Mouse (Mus musculus) midbrain, embryonic 14.5 days (tissue): ENCODE data around the gene Dap. TPM values are rescaled to one million over a fixed set of nuclear protein-coding genes. Genes with fewer than 3 reads are reported as not detected.

Experiments
- ATAC-seq: fragments of 200-750 bp; cut with Nextera tagmentation; 2 replicates; pipeline ENCODE4 v1.8.0; 2017; ENCODE audit warnings: moderate number of reproducible peaks, moderate library complexity; ENCODE audit not compliant: low FRiP score, low TSS enrichment
- DNase-seq: peaks from one replicate; pipeline ENCODE4 v3.0.0-alpha.2; 2015
- H3K27ac ChIP-seq: fragments of 300-500 bp; sonication (generic); replicated peaks from 2 replicates; pipeline ENCODE4 v1.5.1; 2014; ENCODE audit warnings: mild to moderate bottlenecking, low read depth, low read length, moderate library complexity
- H3K27me3 ChIP-seq: fragments of 300-500 bp; sonication (generic); 2 replicates; pipeline ENCODE4 v1.6.1; 2014; ENCODE audit warnings: low read length, control low read depth, mixed read lengths; ENCODE audit not compliant: control insufficient read depth, insufficient read depth
- H3K36me3 ChIP-seq: fragments of 300-500 bp; sonication (generic); 2 replicates; pipeline ENCODE4 v1.6.1; 2014; ENCODE audit warnings: low read length, control low read depth; ENCODE audit not compliant: control insufficient read depth, insufficient read depth
- H3K4me1 ChIP-seq: fragments of 300-500 bp; sonication (generic); 2 replicates; pipeline ENCODE4 v1.6.1; 2014; ENCODE audit warnings: mild to moderate bottlenecking, antibody characterized with exemption, low read length, control low read depth; ENCODE audit not compliant: control insufficient read depth, insufficient read depth
- H3K4me2 ChIP-seq: fragments of 300-500 bp; sonication (generic); 2 replicates; pipeline ENCODE4 v1.6.1; 2014; ENCODE audit warnings: mild to moderate bottlenecking, low read length, moderate library complexity
- H3K4me3 ChIP-seq: fragments of 300-500 bp; sonication (generic); replicated peaks from 2 replicates; pipeline ENCODE4 v1.5.1; 2014; ENCODE audit warnings: low read depth, low read length
- H3K9ac ChIP-seq: fragments of 300-500 bp; sonication (generic); replicated peaks from 2 replicates; pipeline ENCODE4 v1.6.1; 2014; ENCODE audit warnings: mild to moderate bottlenecking, low read length, moderate library complexity
- H3K9me3 ChIP-seq: fragments of 300-500 bp; sonication (generic); 2 replicates; pipeline ENCODE4 v1.6.1; 2016; ENCODE audit warnings: low read length, control low read depth, mixed read lengths; ENCODE audit not compliant: control insufficient read depth
- WGBS: fragments of 180-500 bp; shearing (Covaris S2); extraction: QIAGEN DNeasy Blood & Tissue Kit; methylation state at CpG from one replicate; pipeline ENCODE4 v1.1.7; 2014; 5-methylcytosine and 5-hydroxymethylcytosine counted together
- polyA plus RNA-seq: library from polyadenylated mRNA; unstranded; fragments of >200 nt; fragmentation: Nextera tagmentation; extraction: Ambion mirVana; gene quantifications from 2 replicates; pipeline ENCODE4 v1.2.1, GENCODE M21; 2014

The Dap gene
- polyA plus RNA-seq: 21.3 and 27.4 TPM in 2 replicates

GRCm38 (mm10) chr15:31224135-31224761 lies at the start of gene Dap:
Gene Dap, plus strand, starts transcription at chr15:31224314.
- peak within 1 kb of the TSS; percentile 83 for H3K9ac ChIP-seq
- ATAC-seq: peak; percentile 99
- peak within 1 kb of the TSS; percentile 75 for H3K4me3 ChIP-seq
- peak within 1 kb of the TSS; percentile 71 for H3K27ac ChIP-seq
- H3K4me1 ChIP-seq: peaks cover 11% of the 10 kb centered on the region
- H3K9me3 ChIP-seq: no peaks in the 10 kb centered on the region
- WGBS: under 1% methylated on average over 67 of the region's 67 CpGs
- peak within 1 kb of the TSS; percentile 60 for H3K4me2 ChIP-seq
- peak; percentile 99 for DNase-seq
- H3K36me3 ChIP-seq: no peaks in the 10 kb centered on the region
- H3K27me3 ChIP-seq: no peaks in the 10 kb centered on the region

- 54% methylated on average over 8 of the region's 8 CpGs for WGBS
- no peak overlapping the region for H3K9ac ChIP-seq
- no peak overlapping the region for H3K27ac ChIP-seq
- H3K4me3 ChIP-seq: no peak overlapping the region
- H3K4me2 ChIP-seq: no peak overlapping the region
- no peaks in the 10 kb centered on the region for H3K36me3 ChIP-seq
- H3K4me1 ChIP-seq: no peaks in the 10 kb centered on the region
- H3K27me3 ChIP-seq: no peaks in the 10 kb centered on the region
- DNase-seq: peak; percentile 42
- H3K9me3 ChIP-seq: no peaks in the 10 kb centered on the region
- no peak for ATAC-seq
Measured at GRCm38 (mm10) chr15:31176566-31176965, 47.5 kb upstream of the Dap start.

GRCm38 (mm10) chr15:31184651-31185443 lies 39.3 kb upstream of the Dap start:
- Histone ChIP-seq H3K4me2 (no peak overlapping the region), H3K9ac (no peak overlapping the region), H3K27me3 (no peaks in the 10 kb centered on the region), H3K4me3 (no peak overlapping the region), H3K9me3 (no peaks in the 10 kb centered on the region), H3K36me3 (no peaks in the 10 kb centered on the region), H3K4me1 (no peaks in the 10 kb centered on the region), H3K27ac (no peak overlapping the region)
- 61% methylated on average over 12 of the region's 12 CpGs for WGBS
- DNase-seq: no peak
- ATAC-seq: no peak

GRCm38 (mm10) chr15:31185506-31185905 lies 38.6 kb upstream of the Dap start:
- Histone ChIP-seq H3K36me3 (no peaks in the 10 kb centered on the region), H3K27me3 (no peaks in the 10 kb centered on the region), H3K9me3 (no peaks in the 10 kb centered on the region), H3K4me3 (no peak overlapping the region), H3K9ac (no peak overlapping the region), H3K4me2 (no peak overlapping the region), H3K27ac (no peak overlapping the region), H3K4me1 (no peaks in the 10 kb centered on the region)
- no peak for ATAC-seq
- DNase-seq: no peak
- WGBS: 89% methylated on average over 5 of the region's 5 CpGs

- 89% methylated on average over 6 of the region's 6 CpGs for WGBS
- ATAC-seq (no peak), DNase-seq (no peak)
- H3K4me1 ChIP-seq: no peaks in the 10 kb centered on the region
- H3K27ac ChIP-seq: no peak overlapping the region
- no peak overlapping the region for H3K9ac ChIP-seq
- no peaks in the 10 kb centered on the region for H3K27me3 ChIP-seq
- no peak overlapping the region for H3K4me2 ChIP-seq
- H3K9me3 ChIP-seq: no peaks in the 10 kb centered on the region
- H3K4me3 ChIP-seq: no peak overlapping the region
- no peaks in the 10 kb centered on the region for H3K36me3 ChIP-seq
Measured at GRCm38 (mm10) chr15:31186371-31186901, 37.7 kb upstream of the Dap start.

- Histone ChIP-seq H3K36me3 (no peaks in the 10 kb centered on the region), H3K9ac (no peak overlapping the region), H3K4me2 (no peak overlapping the region), H3K27ac (no peak overlapping the region), H3K9me3 (no peaks in the 10 kb centered on the region), H3K4me1 (no peaks in the 10 kb centered on the region), H3K27me3 (no peaks in the 10 kb centered on the region), H3K4me3 (no peak overlapping the region)
- no peak for DNase-seq
- WGBS: 97% methylated on average over 1 of the region's 1 CpGs
- no peak for ATAC-seq
Measured at GRCm38 (mm10) chr15:31192563-31192962, 31.6 kb upstream of the Dap start.

GRCm38 (mm10) chr15:31195776-31196175 lies 28.3 kb upstream of the Dap start:
- no peak overlapping the region for H3K4me2 ChIP-seq
- ATAC-seq (no peak), DNase-seq (no peak)
- no peaks in the 10 kb centered on the region for H3K36me3 ChIP-seq
- H3K27ac ChIP-seq: no peak overlapping the region
- 88% methylated on average over 6 of the region's 6 CpGs for WGBS
- H3K9ac ChIP-seq: no peak overlapping the region
- no peaks in the 10 kb centered on the region for H3K9me3 ChIP-seq
- H3K27me3 ChIP-seq: no peaks in the 10 kb centered on the region
- no peaks in the 10 kb centered on the region for H3K4me1 ChIP-seq
- H3K4me3 ChIP-seq: no peak overlapping the region

- H3K4me3 ChIP-seq: no peak overlapping the region
- no peaks in the 10 kb centered on the region for H3K4me1 ChIP-seq
- no peaks in the 10 kb centered on the region for H3K9me3 ChIP-seq
- DNase-seq (peak; percentile 29), ATAC-seq (no peak)
- 70% methylated on average over 9 of the region's 9 CpGs for WGBS
- no peak overlapping the region for H3K27ac ChIP-seq
- no peaks in the 10 kb centered on the region for H3K36me3 ChIP-seq
- no peak overlapping the region for H3K9ac ChIP-seq
- no peaks in the 10 kb centered on the region for H3K27me3 ChIP-seq
- no peak overlapping the region for H3K4me2 ChIP-seq
Measured at GRCm38 (mm10) chr15:31207346-31208093, 16.6 kb upstream of the Dap start.
